Mouse (Mus musculus): ENCODE measurements around the gene Dnah14.

The Dnah14 gene

GRCm38 (mm10) chr1:181599376-181599775, 23.0 kb downstream of the Dnah14 start:
- no peak for DNase-seq (ENCODE audit: low read depth, low spot score)

- DNase-seq (ENCODE audit: low read depth, low spot score) = peak; percentile 70
Observed at GRCm38 (mm10) chr1:181611118-181611517, 34.8 kb downstream of the Dnah14 start.

DNA sequence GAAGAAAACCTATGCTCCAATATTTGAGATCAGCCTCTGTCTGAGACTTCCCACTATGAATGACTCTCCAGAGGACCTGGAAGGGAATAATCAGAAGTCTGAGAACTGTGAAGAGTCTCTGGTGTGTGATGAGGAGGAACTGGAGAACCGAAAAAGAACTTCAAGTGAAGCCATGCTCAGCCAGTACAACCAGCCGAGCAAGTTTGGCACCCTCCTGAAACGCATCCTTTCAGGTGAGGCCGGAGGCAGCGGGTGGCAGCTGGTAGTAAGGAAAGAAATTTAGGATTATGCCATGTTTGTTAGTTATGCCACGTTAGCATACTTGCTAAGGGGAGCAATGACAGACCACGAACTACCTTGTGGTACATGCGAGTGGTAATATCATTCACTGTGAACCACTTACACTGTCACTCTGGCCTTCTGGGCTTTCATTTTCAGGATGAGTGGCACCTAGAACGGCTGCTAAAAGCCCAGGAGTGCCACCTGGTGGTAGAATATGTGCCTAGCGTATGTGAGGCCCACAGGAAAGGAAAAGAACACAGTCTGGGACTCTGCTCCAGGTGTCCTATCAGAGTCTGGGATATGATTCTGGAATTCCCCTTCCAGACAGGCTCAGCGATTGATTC, 39.6 kb downstream of the Dnah14 start:
- DNase-seq (ENCODE audit: low read depth, low spot score) = peak; percentile 72

DNA sequence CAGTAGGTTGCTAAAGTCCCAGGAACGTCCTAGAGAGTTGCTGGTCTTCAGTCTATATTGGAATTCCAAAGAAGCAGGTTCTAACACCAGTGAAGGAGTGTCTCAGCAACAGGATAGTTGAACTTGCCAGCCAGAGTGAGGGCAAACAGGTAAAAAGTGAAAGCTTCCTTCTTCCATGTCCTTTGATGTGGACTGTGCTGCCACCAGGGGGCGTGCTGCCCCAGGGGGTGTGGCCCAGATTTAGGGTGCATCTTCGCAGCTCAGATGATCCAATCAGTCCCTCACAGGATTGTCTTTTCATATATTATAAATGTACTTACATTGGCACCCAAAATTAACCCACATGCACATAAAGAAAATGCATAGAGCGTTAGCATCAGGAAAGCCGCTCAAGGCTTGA, 41.0 kb downstream of the Dnah14 start:
- no peak for DNase-seq (ENCODE audit: low read depth, low spot score)

DNA sequence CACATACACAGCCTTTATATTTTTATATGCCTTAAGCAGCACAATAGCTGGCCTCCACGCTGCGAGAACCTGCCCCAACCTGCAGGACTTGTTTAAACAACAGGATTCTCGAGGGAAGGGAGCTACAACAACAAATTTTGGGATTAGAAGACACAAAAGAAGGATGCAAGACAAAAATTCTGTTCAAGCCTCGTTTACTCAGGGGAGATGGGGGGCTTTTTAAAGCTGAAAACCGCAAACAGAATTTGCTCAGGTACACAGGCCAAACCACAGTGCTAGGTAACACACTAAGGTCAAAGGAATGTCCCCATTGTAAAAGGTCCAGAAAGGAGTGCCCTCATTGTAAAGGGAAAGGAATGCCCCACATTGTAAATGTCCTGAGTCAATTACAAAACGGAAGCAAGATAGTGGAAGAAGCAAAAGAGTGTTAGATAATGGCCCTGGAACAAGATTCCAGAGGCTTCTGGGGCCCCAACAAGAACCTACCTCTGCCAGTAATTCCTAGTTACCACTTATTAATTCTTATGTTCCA, 46.9 kb downstream of the Dnah14 start:
- DNase-seq (ENCODE audit: low read depth, low spot score) = no peak

- no peak for DNase-seq (ENCODE audit: low read depth, low spot score)
Observed at GRCm38 (mm10) chr1:181624876-181625275, 48.5 kb downstream of the Dnah14 start.

GRCm38 (mm10) chr1:181628276-181628675, 51.9 kb downstream of the Dnah14 start:
- DNase-seq (ENCODE audit: low read depth, low spot score) = no peak

DNA sequence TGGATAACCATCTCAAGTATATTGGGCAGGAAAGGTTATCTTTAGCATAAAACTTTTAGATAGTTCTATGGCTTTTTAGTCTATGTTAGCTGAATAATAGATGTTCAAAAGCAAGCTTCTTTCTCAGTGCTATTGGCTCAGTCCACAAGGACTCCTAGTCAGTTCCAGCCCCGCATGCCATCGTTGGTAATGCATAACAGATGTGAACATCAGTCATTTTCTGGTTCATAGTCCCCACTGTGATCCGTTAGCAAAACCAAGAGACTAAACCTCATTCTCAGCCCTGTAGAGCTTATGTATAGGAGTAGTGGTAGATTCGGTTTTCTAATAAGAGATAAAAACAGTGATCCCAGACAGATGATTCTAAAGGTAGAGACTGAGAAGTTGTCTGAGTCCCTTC, 55.0 kb downstream of the Dnah14 start:
- DNase-seq (ENCODE audit: low read depth, low spot score) = no peak

GRCm38 (mm10) chr1:181637997-181638713, 61.8 kb downstream of the Dnah14 start:
- DNase-seq (ENCODE audit: low read depth, low spot score) = no peak

DNA sequence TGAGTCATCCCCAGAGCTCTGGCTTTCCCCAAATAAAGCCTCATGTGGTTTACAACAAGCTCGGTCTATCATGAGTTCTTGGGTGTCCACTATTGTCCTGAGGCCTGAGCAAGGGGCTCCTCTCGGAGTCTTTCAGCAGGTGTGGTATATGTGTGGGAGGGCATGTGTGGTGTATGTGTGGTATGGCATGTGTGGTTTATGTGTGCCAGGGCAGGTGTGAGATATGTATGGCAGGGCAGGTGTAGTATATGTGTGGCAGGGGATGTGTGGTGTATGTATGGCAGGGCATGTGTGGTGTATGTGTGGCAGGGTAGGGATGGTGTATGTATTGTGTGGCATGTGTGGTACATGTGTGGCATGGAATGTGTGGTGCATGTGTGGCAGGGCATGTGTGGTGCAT, 64.0 kb downstream of the Dnah14 start:
- DNase-seq (ENCODE audit: low read depth, low spot score) = no peak

- DNase-seq (ENCODE audit: low read depth, low spot score) = no peak
Observed at GRCm38 (mm10) chr1:181647467-181647866, 71.1 kb downstream of the Dnah14 start.

- no peak for DNase-seq (ENCODE audit: low read depth, low spot score)
Observed at GRCm38 (mm10) chr1:181653481-181653880, 77.1 kb downstream of the Dnah14 start.

- DNase-seq (ENCODE audit: low read depth, low spot score) = no peak
Observed at GRCm38 (mm10) chr1:181656421-181656820, 80.1 kb downstream of the Dnah14 start.

DNA sequence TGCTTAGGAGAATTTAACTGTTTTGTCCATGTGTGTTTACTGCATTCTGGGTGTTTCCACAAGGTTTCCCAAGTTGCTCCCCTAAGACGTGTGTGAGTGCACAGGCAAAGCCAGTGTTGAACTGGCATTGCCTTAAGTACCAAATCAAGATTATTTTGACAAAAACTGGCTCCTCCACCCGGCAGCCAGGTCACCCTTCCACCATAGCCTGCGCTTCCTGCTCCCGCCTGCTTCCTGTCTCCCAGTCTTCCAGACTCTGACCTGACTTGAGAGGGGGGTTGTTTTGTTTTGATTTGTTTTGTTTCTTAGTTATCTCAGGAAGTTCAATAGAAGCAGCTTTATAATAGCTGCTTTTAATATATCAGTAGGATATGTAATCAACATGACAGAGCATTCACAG, 90.4 kb downstream of the Dnah14 start:
- DNase-seq (ENCODE audit: low read depth, low spot score) = no peak

DNA sequence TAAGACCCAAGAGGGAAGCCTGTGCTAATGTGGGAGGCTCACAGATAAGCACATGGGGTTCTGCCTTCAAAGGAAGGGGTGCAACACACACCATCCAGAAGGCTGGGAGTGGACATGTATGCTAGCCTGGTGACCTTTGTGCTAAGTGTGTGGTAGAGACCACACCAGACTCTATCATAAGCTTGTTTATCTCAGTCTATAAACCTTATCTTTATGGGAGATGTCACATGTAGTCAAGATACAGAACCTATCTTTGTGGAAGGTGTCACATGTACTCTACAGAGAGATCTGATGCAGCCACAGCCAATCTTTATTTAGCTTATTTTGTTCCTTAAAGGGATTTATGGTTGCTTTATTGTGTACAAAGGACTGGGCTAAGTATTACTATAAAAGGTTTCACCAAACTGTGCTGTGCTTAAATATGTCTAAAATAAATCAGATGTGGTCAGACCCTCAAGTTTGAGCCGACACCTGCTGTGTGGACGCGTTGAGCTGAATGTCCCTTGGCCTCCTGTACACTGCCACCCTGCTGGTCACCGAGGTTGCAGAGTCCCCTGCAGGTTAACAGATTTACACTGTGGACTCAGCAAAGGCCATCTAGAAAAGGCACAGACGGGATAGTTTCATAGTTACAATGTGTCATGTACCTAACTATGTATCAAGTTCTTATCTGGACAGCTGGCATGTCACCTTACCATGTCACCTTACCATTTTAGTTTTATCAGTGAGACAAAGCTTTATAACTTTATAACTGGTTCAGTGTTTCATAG, 118.6 kb downstream of the Dnah14 start:
- no peak for DNase-seq (ENCODE audit: low read depth, low spot score)

DNA sequence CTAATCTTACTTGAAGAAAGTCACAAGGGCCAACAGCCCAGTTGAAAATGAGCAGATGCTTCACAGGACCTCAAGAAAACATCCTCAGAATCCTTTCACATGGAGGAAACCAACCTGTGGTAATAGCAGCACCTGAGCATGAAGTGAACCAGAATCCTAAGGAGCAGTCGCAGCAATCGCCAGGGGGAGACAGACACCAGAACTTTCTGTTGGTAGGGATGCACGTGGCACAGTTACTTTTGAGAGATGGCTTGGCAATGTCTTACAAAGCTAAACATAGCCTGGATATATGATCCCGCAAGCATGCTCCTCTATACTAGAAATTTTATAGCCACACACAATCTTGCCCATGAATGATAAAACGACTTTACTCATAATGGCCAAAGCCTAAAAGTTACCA, 152.3 kb downstream of the Dnah14 start:
- no peak for DNase-seq (ENCODE audit: low read depth, low spot score)

GRCm38 (mm10) chr1:181733517-181733916, 157.2 kb downstream of the Dnah14 start:
- DNase-seq (ENCODE audit: low read depth, low spot score) = no peak

- DNase-seq (ENCODE audit: low read depth, low spot score) = no peak
Observed at GRCm38 (mm10) chr1:181740259-181740658, 163.9 kb downstream of the Dnah14 start.

GRCm38 (mm10) chr1:181742251-181742885, 166.0 kb downstream of the Dnah14 start:
- peak; percentile 16 for DNase-seq (ENCODE audit: low read depth, low spot score)

DNA sequence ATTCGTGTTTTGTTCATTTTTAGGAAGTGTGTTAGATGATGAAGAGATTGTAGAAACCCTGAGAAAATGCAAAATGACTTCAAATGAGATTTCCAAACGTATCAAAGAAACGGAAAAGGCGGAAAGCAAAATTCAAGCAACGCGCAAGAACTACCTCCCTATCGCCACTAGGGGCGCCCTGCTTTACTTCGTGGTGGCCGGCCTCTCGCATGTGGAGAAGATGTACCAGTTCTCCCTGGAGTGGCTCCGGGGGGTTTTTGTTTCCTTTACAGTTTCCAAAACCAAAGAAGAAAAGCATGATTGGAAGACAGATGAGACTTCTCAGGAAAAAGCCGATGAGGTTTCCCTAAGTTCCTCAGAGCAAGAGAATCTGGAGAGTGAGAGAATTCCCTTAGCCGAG, 193.0 kb downstream of the Dnah14 start:
- no peak for DNase-seq (ENCODE audit: low read depth, low spot score)

- no peak for DNase-seq (ENCODE audit: low read depth, low spot score)
Observed at GRCm38 (mm10) chr1:181771871-181772270, 195.5 kb downstream of the Dnah14 start.

DNA sequence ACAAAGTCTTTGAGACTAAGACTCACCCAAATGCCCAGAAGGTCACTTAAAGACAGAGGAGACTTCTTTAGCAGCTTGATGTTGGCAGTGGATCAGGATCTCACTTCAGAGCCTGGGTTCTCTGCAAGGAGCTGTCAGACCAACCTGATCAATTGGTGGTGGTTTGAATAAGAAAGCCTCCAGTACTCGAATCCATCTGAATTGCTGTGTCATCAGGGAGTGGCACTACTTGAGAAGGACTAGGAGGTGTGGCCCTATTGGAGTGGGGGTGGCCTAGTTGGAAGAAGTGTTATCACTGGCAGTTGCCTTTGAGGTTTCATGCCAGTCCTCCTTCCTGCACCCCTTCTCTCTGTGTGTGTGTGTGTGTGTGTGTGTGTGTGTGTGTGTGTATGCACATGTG, 200.2 kb downstream of the Dnah14 start:
- DNase-seq (ENCODE audit: low read depth, low spot score) = no peak

All from forelimb bud, embryonic 11.5 days (tissue).